Mouse (Mus musculus): ENCODE results near the gene Cdc34. TPM values are rescaled to one million over a fixed set of nuclear protein-coding genes. Genes with fewer than 3 reads are reported as not detected.

Gene Cdc34
- polyA plus RNA-seq, 1 experiment from 2014 or later: 106 TPM

GRCm38 (mm10) chr10:79712499-79713126 lies 30.6 kb downstream of the Cdc34 start:
- no peak overlapping the region for H3K4me2 ChIP-seq
- no peak for ATAC-seq (ENCODE audit: insufficient number of reproducible peaks, insufficient read depth, low FRiP score, low TSS enrichment, low read depth)
- no peak overlapping the region for H3K27ac ChIP-seq
- H3K4me1 ChIP-seq: peaks cover 16% of the 10 kb centered on the region
- peaks cover 43% of the 10 kb centered on the region for H3K36me3 ChIP-seq
- H3K4me3 ChIP-seq: no peak overlapping the region
- no peak overlapping the region for H3K9ac ChIP-seq
- 16% methylated on average over 4 of the region's 6 CpGs for WGBS
- peaks cover 43% of the 10 kb centered on the region for H3K27me3 ChIP-seq
- H3K9me3 ChIP-seq: no peaks in the 10 kb centered on the region

GRCm38 (mm10) chr10:79713163-79713562 lies 31.2 kb downstream of the Cdc34 start:
- WGBS: 15% methylated on average over 1 of the region's 1 CpGs
- no peaks in the 10 kb centered on the region for H3K9me3 ChIP-seq
- peaks cover 17% of the 10 kb centered on the region for H3K4me1 ChIP-seq
- no peak overlapping the region for H3K9ac ChIP-seq
- H3K36me3 ChIP-seq: peaks cover 39% of the 10 kb centered on the region
- H3K27me3 ChIP-seq: peaks cover 49% of the 10 kb centered on the region
- no peak overlapping the region for H3K4me2 ChIP-seq
- no peak for ATAC-seq (ENCODE audit: insufficient number of reproducible peaks, insufficient read depth, low FRiP score, low TSS enrichment, low read depth)
- no peak overlapping the region for H3K27ac ChIP-seq
- no peak overlapping the region for H3K4me3 ChIP-seq

- no peak for ATAC-seq (ENCODE audit: insufficient number of reproducible peaks, insufficient read depth, low FRiP score, low TSS enrichment, low read depth)
- no peak overlapping the region for H3K4me3 ChIP-seq
- H3K4me1 ChIP-seq: peaks cover 17% of the 10 kb centered on the region
- no peak overlapping the region for H3K4me2 ChIP-seq
- H3K9me3 ChIP-seq: no peaks in the 10 kb centered on the region
- no peak overlapping the region for H3K27ac ChIP-seq
- H3K36me3 ChIP-seq: peaks cover 22% of the 10 kb centered on the region
- WGBS: 62% methylated on average over 4 of the region's 4 CpGs
- H3K9ac ChIP-seq: no peak overlapping the region
- H3K27me3 ChIP-seq: peaks cover 61% of the 10 kb centered on the region
Measured at GRCm38 (mm10) chr10:79714996-79715395, 33.0 kb downstream of the Cdc34 start.

DNA sequence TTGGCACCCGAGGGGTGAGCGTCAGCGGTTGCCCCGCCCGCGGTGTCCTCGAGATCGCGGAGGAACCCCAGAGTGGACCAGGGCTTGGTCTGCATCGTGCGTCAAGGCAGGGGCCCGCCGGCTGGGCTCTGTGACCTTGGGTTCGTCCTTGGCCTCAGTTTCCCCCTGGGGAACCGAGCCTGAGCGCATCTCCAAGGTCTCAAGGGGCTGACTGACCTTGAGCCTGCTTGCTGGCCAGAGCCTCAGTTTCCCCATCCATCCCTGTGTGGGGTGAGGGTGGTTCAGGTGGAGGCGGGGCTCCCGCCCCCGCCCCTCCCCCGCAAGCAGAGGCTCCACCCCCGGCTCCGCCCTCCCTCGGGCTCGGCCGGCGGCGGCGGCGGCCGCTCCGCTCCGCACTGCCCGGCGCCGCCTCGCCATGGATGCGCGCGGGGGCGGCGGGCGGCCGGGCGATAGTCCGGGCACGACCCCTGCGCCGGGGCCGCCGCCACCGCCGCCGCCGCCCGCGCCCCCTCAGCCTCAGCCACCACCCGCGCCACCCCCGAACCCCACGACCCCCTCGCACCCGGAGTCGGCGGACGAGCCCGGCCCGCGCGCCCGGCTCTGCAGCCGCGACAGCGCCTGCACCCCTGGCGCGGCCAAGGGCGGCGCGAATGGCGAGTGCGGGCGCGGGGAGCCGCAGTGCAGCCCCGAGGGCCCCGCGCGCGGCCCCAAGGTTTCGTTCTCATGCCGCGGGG lies 34.4 kb downstream of the Cdc34 start, which contains the start of gene Hcn2:
Gene Hcn2, plus strand, starts transcription at position 381 of the 734 bp plus-strand sequence.
- peaks cover 66% of the 10 kb centered on the region for H3K27me3 ChIP-seq
- WGBS: 1% methylated on average over 51 of the region's 91 CpGs
- peak within 1 kb of the TSS; percentile 61 for H3K4me3 ChIP-seq
- H3K4me1 ChIP-seq: peaks cover 17% of the 10 kb centered on the region
- H3K27ac ChIP-seq: no peak within 1 kb of the TSS
- H3K36me3 ChIP-seq: peaks cover 8% of the 10 kb centered on the region
- H3K9ac ChIP-seq: peak within 1 kb of the TSS; percentile 61
- H3K9me3 ChIP-seq: no peaks in the 10 kb centered on the region
- no peak for ATAC-seq (ENCODE audit: insufficient number of reproducible peaks, insufficient read depth, low FRiP score, low TSS enrichment, low read depth)
- peak within 1 kb of the TSS; percentile 97 for H3K4me2 ChIP-seq

DNA sequence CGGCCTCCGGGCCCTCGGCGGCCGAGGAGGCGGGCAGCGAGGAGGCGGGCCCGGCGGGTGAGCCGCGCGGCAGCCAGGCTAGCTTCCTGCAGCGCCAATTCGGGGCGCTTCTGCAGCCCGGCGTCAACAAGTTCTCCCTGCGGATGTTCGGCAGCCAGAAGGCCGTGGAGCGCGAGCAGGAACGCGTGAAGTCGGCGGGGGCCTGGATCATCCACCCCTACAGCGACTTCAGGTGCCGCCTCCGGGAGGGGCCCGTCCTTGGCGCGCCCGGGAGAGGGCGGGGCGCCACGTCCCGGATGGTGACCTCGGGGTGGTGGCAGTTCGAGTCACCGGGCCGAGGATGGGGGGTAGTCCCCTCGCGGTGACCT lies 35.0 kb downstream of the Cdc34 start:
- H3K36me3 ChIP-seq: peaks cover 2% of the 10 kb centered on the region
- WGBS: under 1% methylated on average over 44 of the region's 44 CpGs
- peak; percentile 22; the same call in 1 of the 2 replicates for ATAC-seq (ENCODE audit: insufficient number of reproducible peaks, insufficient read depth, low FRiP score, low TSS enrichment, low read depth)
- H3K4me1 ChIP-seq: peaks cover 17% of the 10 kb centered on the region
- peak overlapping the region; percentile 61 for H3K4me3 ChIP-seq
- peaks cover 66% of the 10 kb centered on the region for H3K27me3 ChIP-seq
- no peak overlapping the region for H3K27ac ChIP-seq
- H3K9me3 ChIP-seq: no peaks in the 10 kb centered on the region
- peak overlapping the region; percentile 97 for H3K4me2 ChIP-seq
- peak overlapping the region; percentile 61 for H3K9ac ChIP-seq

- H3K27ac ChIP-seq: no peak overlapping the region
- H3K27me3 ChIP-seq: peaks cover 66% of the 10 kb centered on the region
- peaks cover 17% of the 10 kb centered on the region for H3K4me1 ChIP-seq
- H3K4me3 ChIP-seq: peak overlapping the region; percentile 61
- no peaks in the 10 kb centered on the region for H3K36me3 ChIP-seq
- 4% methylated on average over 43 of the region's 43 CpGs for WGBS
- peak overlapping the region; percentile 97 for H3K4me2 ChIP-seq
- ATAC-seq (ENCODE audit: insufficient number of reproducible peaks, insufficient read depth, low FRiP score, low TSS enrichment, low read depth): no peak
- H3K9ac ChIP-seq: no peak overlapping the region
- H3K9me3 ChIP-seq: no peaks in the 10 kb centered on the region
Measured at GRCm38 (mm10) chr10:79717640-79718357, 35.8 kb downstream of the Cdc34 start.

DNA sequence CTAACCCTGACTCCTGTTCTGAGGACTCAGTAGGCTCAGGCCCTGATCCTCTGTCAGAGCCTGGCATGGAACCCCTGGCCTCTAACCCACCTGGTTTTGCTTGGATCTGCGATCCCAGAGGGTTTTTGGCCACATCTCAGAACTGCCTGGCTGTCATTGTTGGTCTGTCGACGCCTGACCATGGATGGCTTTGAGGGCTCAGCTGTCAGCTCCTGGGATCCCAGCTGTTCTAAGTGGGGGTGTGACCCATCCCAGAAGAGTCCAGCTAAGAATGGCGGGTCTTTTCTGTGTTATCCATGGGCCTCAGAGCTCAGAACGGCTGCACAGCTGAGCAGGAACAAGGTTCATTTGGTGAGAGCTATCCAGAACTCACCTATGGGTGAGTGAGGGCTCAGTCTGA lies 39.1 kb downstream of the Cdc34 start:
- Histone ChIP-seq H3K27me3 (peaks cover 38% of the 10 kb centered on the region), H3K9me3 (no peaks in the 10 kb centered on the region), H3K36me3 (no peaks in the 10 kb centered on the region), H3K4me2 (no peak overlapping the region), H3K4me1 (peaks cover 17% of the 10 kb centered on the region), H3K9ac (no peak overlapping the region), H3K27ac (no peak overlapping the region), H3K4me3 (no peak overlapping the region)
- no peak for ATAC-seq (ENCODE audit: insufficient number of reproducible peaks, insufficient read depth, low FRiP score, low TSS enrichment, low read depth)
- 56% methylated on average over 5 of the region's 5 CpGs for WGBS

DNA sequence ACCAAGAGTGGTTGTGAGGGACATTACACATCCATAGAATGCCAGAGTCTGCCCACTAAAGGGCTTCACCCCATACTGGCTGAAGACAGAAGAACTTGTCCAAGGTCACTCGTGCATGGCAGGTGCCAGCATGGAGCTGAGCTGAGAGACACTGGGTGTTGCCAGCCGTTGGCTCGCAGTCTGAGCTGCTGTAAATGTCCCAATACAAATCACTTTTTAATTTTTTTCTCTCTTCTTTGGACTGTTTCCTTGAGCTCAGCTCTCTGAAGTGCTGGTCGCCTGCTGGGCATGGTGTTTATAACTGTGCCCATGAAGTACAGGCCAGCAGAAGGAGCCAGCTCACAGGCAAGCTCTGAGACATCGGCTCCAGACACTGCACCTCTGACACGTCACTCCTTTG lies 41.1 kb downstream of the Cdc34 start:
- no peaks in the 10 kb centered on the region for H3K4me1 ChIP-seq
- no peaks in the 10 kb centered on the region for H3K36me3 ChIP-seq
- no peak overlapping the region for H3K4me3 ChIP-seq
- H3K27ac ChIP-seq: no peak overlapping the region
- H3K9ac ChIP-seq: no peak overlapping the region
- no peak overlapping the region for H3K4me2 ChIP-seq
- 63% methylated on average over 6 of the region's 6 CpGs for WGBS
- peaks cover 19% of the 10 kb centered on the region for H3K27me3 ChIP-seq
- H3K9me3 ChIP-seq: no peaks in the 10 kb centered on the region
- no peak for ATAC-seq (ENCODE audit: insufficient number of reproducible peaks, insufficient read depth, low FRiP score, low TSS enrichment, low read depth)

DNA sequence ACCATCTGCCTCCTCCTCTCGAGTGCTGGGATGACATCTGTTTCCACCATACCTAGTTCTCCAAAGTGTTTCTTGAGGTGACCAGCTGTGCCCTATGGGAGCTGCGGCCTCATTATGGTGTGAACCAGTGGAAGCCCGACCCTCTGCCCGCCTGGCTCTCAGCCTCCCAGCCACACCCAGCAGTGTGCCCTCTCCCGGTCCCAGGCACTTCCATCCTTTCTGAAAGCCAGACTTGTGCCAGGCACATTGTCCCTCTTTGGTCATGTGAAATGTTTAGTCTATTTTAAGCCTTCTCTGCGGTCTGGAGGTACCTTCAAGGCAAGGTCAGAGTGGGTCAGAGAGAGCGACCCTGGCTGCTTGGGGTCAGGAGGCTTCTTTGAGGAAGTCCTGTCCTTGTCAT lies 41.7 kb downstream of the Cdc34 start:
- Histone ChIP-seq H3K9ac (no peak overlapping the region), H3K4me2 (no peak overlapping the region), H3K4me3 (no peak overlapping the region), H3K27ac (no peak overlapping the region), H3K4me1 (no peaks in the 10 kb centered on the region), H3K27me3 (peaks cover 12% of the 10 kb centered on the region), H3K9me3 (no peaks in the 10 kb centered on the region), H3K36me3 (no peaks in the 10 kb centered on the region)
- ATAC-seq (ENCODE audit: insufficient number of reproducible peaks, insufficient read depth, low FRiP score, low TSS enrichment, low read depth): no peak
- 79% methylated on average over 7 of the region's 7 CpGs for WGBS

GRCm38 (mm10) chr10:79726090-79726489 lies 44.1 kb downstream of the Cdc34 start:
- Histone ChIP-seq H3K9me3 (no peaks in the 10 kb centered on the region), H3K4me2 (no peak overlapping the region), H3K4me1 (no peaks in the 10 kb centered on the region), H3K27ac (no peak overlapping the region), H3K4me3 (no peak overlapping the region), H3K36me3 (no peaks in the 10 kb centered on the region), H3K9ac (no peak overlapping the region), H3K27me3 (peaks cover under 1% of the 10 kb centered on the region; the same call in 1 of the 2 replicates)
- ATAC-seq (ENCODE audit: insufficient number of reproducible peaks, insufficient read depth, low FRiP score, low TSS enrichment, low read depth): no peak
- WGBS: 29% methylated on average over 11 of the region's 11 CpGs

DNA sequence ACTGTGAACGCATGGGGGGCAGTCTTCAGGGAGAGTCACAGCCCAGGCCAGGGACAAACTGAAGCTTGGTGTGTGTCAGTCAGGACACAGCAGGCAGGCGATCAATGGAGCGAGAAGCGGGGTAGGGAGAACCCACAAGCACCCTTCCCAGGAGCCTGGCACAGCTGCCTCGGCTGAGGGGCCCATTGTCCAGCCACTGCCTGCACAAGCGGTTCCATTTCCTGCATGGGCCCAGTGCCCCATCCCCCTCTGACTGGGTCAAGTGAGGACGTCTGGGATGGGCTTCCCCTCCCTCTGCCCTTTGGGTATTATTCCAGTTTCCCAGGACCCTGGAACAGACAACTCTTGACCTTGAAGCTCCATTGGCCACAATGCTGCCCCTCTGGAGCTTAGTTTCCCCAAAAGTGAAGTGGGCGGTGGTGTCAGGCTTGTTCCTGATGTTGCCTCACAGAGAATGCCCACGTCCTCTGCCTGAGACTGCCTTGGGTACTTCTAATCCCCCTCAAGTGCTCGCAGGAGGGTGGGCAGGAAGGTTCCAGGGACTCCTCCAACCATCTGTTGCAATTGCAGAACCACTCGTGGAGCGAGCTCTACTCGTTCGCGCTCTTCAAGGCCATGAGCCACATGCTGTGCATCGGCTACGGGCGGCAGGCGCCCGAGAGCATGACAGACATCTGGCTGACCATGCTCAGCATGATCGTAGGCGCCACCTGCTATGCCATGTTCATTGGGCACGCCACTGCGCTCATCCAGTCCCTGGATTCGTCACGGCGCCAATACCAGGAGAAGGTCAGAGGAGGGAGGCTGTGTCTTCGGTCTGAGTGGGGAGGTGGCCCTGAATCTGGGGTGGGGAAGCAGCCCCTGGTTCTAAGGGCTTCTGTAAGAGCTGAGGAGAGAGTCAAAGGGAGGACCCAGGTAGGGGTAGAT lies 46.6 kb downstream of the Cdc34 start:
- H3K27me3 ChIP-seq: no peaks in the 10 kb centered on the region; the same call in 1 of the 2 replicates
- 72% methylated on average over 28 of the region's 28 CpGs for WGBS
- no peak overlapping the region for H3K4me2 ChIP-seq

More for the DNA sequence above, 46.6 kb downstream of the Cdc34 start:
- no peaks in the 10 kb centered on the region for H3K4me1 ChIP-seq
- H3K9ac ChIP-seq: no peak overlapping the region
- H3K27ac ChIP-seq: no peak overlapping the region
- H3K9me3 ChIP-seq: no peaks in the 10 kb centered on the region
- no peak overlapping the region for H3K4me3 ChIP-seq
- peaks cover 8% of the 10 kb centered on the region for H3K36me3 ChIP-seq
- no peak for ATAC-seq (ENCODE audit: insufficient number of reproducible peaks, insufficient read depth, low FRiP score, low TSS enrichment, low read depth)

Data from embryonic facial prominence, embryonic 13.5 days (tissue).